Mouse (Mus musculus) erythroid progenitor cell, adult 5-6 weeks (primary cell): ENCODE measurements around the gene Asap3. TPM values are rescaled to one million over a fixed set of nuclear protein-coding genes. Genes with fewer than 3 reads are reported as not detected.

Experiments
- ATAC-seq: replicated peaks from 2 replicates; pipeline ENCODE4 v1.8.0; 2016; ENCODE audit warnings: moderate number of reproducible peaks, mild to moderate bottlenecking, moderate TSS enrichment, inconsistent platforms; ENCODE audit not compliant: poor library complexity, low FRiP score, severe bottlenecking
- total RNA-seq, 2 experiments: library from RNA; stranded (forward) in 1 of 2; stranded (reverse) in 1 of 2; fragments of 150-400 nt in 1 of 2; fragments of 186-747, 209-891 nt in 1 of 2; gene quantifications; 2 replicates each; pipeline versions ENCODE4 v1.2.3 to v1.2.4; 2015 to 2017; ENCODE audit warnings: low replicate concordance in 2 of 2

Gene Asap3
- not detected in 2 replicates for total RNA-seq (2015; ENCODE audit: low replicate concordance)
- 0.53 and 0.90 TPM in 2 replicates for total RNA-seq (2017; ENCODE audit: low replicate concordance)

DNA sequence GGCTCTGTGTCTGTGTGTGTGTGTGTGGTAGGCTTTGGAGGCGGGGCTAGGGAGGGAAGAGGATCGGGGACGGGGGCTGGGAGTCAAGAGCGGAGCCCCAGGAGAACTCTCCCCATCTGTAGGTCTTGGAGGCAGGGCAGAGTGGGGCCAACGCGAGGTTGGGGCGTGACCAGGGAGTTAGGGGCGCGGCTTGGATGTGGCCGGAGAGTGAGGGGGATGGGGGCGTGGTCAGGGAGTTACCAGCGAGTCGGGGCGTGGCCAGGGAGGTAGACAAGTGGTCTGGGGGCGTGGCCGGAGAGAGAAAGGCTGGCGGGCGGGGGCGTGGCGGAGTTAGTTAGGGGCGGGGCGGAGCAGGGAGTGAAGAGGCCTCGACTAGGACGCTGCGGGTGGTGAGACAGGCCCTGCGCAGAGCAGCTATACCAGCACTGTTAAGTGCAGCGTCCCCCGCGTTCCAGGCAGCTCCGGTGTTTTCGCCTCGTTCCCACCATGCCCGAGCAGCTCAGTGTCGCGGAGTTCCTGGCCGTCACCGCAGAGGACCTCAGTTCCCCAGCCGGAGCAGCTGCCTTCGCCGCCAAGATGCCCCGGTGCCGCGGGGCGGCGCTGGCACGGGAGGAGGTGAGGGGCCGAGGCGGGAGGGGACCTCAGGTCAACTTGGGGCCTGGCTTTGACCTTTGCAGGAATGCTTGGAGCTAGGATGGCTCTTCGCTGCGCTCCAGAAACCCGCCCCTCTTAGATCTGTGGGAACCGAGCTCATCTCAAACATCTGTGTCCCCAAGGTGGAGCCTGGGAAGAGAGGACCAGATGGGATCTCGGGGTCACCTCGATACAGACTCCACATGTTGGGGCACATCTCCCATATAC lies at the start of gene Asap3:
Gene Asap3, plus strand, starts transcription at position 333 of the 861 bp plus-strand sequence.
- peak; percentile 87 for ATAC-seq

DNA sequence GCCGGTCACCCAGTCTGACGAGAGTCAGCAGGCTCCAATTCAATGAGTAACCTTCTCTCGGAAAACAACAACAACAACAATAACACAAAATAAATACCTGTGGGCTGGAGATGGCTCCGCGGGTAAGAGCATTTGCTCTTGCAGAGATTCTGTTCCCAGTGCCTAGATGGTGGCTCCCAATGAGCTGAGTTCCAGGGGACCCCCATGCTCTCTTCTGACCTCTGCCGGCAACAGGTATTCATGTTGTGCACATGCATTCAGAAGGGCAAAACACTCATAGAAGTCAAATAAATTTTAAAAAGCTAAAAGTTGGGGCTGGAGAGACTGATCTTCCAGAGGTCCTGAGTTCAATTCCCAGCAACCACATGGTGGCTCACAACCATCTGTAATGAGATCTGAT lies 47.7 kb upstream of the Asap3 start:
- no peak for ATAC-seq

DNA sequence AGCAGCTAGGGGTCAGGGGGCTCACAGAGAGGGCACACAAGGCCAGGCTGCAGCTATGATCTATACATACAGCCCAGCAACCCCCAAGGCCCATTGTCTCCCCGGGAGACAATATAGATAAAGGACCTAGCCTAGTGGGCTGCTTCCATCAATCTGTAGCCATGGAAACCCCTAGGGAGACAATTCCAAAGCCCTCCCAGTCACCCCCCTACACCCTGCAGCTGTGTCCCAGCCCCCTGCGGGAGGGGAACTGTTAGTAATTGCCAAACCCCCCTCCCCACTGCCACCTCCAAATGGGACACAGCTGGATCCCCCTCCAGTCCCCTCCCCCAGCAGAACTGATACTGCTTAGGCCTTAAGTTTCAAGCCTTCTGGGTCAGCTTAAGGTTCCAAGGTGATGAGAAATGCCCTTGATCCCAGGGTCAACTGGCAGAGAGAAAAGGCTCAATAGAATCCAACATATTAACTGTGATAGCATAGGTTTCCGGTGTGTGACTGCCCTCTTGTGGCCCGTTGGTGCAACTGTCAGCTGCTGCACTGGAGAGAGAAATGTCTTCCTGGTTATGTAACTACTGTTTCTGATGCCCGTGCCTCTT lies 46.3 kb upstream of the Asap3 start:
- ATAC-seq = peak; percentile 75

DNA sequence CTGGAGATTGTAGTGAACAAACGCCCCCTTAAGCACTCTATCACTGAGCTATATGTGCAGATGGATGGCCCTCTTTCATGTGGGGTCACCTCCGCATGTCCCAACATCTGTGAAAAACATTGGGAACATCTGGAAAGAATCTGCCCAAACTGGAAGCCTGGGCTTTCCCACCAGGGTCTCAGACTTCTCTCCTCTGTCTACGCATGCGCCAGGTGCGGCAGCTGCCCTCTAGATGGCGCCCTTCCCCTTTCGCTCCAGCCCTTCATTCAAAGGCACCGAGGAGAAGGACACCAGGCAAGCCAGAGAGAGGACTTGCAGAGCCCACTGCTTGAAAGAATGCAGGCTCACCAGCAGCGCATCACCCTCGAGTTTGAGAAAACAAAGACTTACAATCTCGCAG lies 42.7 kb upstream of the Asap3 start:
- ATAC-seq = peak; percentile 87

DNA sequence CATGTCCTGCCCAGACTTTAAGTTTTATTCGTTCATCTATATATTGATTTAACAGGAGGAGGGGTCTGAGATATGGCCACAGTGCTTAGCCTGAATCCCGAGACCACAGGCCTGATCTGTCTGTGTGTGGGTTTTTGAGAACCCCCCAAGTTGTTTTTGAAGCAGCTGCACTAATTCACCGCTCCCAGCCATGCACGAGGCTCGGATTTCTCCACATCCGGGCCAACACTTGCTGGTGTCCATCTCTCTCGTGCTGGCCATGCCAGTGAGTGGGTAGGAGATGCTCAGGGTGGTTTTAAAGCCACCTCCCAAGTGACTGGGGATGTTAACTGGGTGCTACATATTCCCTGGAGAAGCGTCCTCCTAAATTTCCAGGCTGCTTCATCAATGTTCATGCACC lies 41.2 kb upstream of the Asap3 start:
- ATAC-seq = no peak

DNA sequence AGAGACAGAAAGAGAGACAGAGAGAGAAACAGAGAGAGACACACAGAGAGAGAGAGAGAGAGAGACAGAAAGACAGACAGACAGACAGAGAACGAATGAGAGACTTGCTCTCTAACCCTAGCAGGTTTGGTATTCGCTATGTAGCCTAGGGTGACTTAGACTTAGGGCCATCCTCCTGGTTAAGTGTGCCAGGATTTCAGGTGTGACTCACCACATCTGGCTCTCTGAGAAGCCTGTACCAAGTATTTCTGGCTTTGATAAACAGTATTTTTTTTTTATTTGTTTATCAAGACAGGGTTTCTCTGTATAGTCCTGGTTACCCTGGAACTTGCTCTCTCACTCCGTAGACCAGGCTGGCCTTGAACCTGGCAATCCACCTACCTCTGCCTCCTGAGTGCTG lies 38.5 kb upstream of the Asap3 start:
- no peak for ATAC-seq

DNA sequence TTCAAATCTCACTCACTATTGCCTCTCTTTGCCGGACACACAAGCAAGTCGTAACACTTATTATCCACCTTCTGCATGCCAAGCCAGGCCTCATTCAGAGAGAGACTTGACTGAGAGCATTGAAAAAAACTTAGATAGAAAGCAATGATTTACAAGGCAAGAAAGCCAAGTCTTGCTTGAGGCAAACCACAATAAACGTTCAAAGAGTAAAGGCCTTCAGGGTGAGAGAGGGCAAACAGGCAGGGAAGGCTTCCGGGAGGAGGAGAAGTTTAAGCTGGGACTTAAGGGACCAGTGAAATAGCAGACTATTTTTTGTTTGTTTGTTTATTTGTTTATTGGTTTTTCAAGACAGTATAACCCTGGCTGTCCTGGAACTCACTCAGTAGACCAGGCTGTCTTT lies 35.8 kb upstream of the Asap3 start:
- ATAC-seq = no peak

DNA sequence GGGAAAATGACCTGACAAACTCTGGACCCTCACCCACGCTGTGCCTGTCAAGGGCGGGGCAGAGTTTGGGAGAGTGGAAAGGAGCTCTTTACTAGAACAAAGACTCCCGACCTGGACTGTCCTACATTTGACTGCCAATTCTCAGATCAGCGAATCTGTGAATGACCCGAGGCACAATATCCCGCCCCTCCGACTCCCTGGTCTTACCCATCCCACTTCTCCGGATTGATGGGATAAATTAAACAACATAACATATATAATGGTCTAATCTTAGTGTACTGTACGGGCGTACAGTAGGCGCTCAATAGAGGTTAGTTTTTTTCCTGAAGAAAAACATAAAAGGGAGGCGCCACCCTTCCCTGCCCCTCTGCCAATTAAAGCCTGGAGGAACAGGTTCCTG lies 34.7 kb upstream of the Asap3 start:
- no peak for ATAC-seq

DNA sequence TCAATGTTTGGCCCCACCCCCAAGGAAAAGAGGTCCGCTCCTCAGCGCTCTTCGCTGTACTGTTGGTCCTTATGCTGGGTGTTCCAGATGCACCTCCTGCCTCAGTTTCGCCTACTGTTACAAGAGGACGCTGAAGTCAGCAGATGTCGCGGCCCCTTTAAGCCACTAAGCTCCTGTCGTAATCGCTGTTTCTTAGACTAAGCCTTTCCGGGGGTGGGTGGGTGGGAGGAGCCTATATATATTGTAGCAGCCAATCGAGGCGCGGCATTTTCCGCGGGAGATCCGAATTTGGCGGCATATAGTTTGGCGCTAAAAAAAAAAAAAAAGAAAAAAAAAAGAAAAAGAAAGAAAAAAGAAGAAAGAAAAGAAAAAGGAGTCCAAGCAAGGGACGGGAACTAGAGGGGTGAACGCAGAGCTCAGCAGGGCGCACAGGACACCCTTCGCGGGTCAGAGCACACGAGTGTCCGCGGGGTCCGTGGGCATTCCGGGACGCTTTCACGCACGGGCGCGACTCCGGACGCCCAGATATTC lies 34.1 kb upstream of the Asap3 start, which contains the start of gene E2f2:
Gene E2f2, plus strand, starts transcription at position 384 of the 531 bp plus-strand sequence.
- ATAC-seq = peak; percentile 43

DNA sequence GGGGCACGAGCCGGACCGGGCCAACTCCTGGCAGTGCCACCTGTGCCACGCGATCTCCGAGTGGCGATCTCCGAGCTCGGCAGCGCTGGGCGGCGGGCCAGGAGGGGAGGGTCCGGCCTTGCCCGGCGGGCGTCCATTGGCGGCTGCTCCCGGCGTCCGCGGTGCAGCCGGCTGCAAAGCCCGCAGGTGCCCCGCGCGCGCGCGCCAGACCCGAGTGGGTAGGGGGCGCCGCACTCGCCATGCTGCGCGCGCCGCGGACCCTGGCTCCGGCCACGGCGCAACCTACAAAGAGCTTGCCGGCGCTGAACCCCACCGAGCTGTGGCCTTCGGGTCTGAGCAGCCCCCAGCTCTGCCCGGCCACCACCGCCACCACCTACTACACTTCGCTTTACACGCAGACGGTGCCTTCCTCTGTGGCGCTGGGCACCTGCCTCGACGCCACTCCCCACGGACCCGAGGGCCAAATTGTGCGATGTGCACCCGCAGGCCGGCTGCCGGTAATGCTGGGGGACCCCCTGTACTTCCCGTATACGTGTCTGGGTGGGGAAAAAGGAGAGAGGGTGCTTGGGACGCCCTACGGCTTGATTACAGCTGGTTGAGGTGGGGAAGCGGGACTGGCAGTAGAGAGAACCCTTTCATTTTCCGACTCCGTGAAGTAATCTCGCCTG lies 33.5 kb upstream of the Asap3 start:
- peak; percentile 41 for ATAC-seq

DNA sequence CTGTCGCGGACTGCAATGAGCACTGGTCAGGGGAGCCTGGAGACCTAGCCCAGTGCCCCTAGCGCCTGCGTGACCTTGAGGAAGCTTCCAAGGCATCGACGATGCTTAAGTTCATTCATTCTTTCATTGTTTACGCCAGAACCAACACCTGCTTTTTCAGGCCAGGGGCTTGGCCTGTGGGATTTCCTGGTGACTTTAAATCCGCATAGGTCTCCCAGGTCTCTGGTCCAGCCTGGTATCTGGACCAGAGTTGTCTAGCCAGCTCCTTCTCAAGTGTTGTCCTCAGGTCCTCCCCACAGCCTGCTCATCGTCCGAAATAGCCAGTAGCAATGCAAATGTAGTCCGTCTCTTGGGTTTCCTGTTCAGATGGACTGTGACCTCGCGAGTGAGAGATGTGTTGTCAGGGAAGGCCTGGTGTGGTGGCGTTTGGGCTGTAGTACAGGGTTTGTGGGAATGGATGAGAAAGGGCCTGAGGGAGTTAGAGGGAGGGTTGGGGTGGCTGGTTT lies 32.9 kb upstream of the Asap3 start:
- no peak for ATAC-seq

DNA sequence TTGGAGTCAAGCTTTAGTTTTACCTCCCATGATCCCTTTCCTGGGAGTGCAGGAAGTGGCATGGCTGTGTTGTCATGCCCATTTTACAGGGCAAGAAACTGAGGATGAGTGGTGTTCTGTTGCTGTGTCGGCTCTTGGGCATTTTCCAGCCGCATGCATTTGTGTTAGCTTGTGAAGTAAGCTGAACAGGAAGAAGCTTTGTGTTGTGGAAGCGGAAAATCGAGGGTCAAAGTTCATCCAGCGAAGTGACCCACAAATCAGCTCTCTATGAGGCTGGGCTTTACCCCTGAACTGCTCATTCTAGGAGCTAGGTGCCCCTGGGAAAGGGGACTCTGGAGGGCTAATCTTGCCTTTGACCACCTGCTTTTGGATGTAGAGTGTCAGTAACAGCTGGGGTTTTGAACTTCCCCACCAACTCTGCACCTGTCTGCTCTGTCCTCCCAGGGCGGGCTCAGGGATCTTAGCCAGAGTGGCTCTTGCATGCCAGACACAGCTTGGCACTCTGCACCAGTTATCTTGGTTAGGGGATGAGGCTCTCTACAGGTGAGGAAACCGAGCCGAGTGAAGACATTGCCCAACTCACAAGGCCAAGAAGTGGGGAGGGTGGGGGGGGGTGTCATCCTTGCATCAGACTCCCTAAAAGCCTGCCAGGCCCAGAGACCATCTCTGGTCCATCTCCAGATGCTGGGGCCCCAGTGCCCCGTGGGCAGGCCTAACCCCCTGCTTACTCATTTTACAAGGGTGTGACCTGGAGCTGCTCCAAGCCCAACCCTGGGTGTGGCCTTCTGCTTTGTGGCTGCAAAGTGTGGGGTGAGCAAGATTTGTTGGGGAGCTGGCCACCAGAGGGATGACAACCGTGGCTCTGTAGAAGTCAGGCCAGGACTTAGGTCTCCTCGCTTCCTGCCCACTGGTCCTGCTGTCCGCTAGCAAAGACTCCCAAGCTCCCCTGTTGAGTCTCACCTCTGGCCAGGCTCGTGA lies 31.7 kb upstream of the Asap3 start:
- peak; percentile 56 for ATAC-seq

DNA sequence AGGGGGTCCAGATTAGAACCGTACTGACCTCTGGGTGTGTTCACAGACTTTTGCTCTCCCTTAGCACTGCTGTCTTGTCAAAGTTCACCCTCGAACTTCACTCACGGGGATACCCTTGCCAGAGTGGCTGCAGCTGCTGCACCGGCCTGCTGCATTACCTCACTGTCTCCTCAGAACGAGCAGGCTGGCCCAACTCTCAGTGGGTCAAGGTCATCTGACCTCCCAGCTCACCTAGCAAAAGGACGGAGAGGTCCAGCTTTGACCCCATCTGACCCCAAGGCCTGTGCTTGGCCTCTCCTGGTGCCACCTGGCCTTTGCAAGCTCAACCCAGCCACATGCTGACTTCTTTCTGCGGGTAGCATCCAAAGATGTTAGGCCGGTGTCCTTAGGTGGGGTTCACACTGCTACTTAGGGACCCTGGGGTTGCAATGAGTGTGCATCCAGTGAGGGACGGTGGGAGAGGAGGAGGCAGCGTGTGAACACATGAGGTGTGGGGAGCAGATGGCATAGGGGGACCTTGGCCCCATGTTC lies 30.1 kb upstream of the Asap3 start:
- no peak for ATAC-seq

DNA sequence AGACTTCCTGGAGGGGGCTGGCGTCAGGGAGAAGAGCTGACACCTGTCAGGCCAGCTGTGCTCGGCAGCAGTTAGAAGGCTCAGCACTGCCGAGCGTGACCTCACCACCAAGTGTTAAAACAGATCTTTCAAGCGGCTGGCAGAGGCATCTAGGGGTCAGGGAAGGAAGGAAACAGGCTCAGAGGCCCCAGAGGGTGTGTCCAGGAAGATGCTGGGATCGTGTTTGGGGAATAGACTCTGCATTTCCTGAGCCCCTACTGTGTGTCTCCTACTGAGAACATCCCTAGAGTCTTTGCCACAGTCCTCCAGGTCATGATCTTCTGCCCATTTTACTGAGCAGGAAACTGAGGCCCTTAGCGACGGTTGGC lies 28.9 kb upstream of the Asap3 start:
- peak; percentile 8 for ATAC-seq

DNA sequence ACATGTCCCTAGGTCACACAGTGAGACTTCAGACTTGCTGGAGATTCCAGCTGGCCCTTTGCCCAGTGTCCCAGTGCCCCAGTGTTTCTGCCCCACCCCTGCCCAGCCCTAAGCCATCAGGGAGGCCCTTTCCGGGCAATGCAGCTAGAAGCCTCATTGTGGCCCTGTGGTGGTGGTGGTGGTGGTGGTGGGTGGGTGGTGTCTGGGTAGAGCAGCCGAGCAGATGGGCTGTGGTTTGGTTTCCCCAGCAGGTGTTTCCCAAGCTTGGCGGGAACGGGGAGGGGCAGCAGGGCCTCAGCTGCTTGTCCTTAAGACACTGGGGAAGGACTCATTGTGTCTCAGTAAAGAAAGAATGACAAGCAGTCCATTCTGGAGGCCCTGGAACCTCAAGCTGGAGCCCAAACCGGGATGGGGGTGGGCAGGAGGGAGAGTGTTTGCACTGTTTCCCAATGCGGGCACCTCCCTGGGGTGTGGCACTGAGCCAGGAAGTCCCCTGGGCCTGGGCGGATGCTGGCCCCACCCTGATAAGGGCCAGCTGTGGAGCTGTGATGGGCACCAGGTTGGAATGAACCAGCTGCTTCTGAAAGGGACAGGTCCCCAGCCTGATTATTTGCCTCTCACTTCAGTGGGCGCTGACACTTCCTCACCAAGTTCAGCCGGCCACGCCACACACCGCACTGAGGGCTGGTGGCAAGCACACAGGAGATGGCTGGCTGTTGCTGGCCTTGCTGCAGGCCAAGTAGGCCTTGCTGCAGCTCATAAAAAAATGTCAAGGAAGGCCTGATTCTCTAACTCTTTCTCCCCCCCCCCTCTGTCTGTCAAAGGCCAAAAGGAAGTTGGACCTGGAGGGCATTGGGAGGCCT lies 28.3 kb upstream of the Asap3 start:
- peak; percentile 64 for ATAC-seq

DNA sequence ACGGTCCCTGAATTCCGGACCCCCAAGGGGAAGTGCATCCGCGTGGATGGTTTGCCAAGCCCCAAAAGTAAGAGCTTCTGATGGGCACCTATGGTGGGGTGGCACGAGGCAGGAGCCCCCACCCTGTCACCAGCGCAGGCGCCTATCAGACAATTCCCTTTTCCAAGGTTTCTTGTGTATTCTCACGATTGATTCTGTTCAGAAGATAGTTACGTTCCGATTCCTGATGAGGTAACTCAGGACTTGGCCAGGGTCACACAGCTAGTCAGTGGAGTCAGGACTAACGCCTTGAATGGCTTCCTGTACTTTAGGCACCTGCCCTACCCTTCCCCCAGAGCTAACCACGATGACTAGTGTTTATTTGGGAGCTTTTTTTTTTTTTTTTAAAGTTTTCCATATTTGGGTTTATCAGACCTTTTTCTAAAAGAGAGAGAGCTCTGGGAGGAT lies 27.7 kb upstream of the Asap3 start:
- ATAC-seq = no peak

DNA sequence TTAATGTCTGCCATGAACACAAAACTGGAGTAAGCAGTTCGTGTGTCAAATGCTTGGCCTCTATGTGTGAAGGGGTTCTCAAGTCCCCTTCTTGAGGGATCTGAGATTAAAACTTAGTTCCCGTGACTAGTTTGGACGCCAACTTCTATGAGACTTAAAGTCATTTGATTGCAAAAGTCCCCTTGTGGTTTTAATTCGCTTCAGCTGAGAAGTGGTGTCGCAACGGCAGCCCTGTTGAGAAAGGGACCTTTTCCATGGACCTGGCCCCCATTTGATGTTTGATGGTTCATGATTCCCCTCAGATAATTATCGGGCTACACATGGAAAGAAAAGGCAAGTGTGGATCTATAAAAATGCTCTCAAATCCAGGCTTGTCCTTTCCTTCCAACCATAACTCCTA lies 26.7 kb upstream of the Asap3 start:
- ATAC-seq = no peak

DNA sequence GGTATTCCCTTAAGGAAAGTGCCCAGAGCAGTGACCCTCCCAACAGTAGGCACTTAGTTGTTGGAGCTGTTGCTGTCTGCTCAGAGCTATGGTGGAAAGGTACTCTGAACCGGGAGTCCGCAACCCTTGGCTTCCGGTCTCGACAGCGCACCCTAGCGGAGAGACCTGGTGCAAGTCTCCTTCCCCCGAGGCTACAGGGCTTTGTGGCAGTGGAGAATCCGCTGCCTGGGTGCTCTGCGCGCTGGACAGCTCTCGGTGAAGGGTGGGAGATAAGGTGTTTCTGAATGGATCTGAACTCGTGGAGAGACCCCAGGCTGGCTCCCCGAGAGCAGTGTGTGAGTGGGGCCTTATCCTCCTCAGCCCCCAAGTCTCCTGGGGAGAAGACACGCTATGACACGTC lies 26.2 kb upstream of the Asap3 start:
- ATAC-seq = peak; percentile 54
